Mouse (Mus musculus): Measurements from ENCODE around the gene Scn3a.

- no peak for TF ChIP-seq CTCF (conservative IDR thresholded peaks at IDR 0.05; ENCODE audit: low read length)
- TF ChIP-seq NANOG (IDR thresholded peaks at IDR 0.05; ENCODE audit: borderline replicate concordance, low read length) = no peak; the same call in 1 of the 2 replicates
- no peak for TF ChIP-seq POU5F1 (IDR thresholded peaks at IDR 0.05; ENCODE audit: borderline replicate concordance, low read length)
Observed at GRCm38 (mm10) chr2:65449126-65449828, 118.2 kb downstream of the Scn3a start.

Data from E14TG2a.4 (cell line).